Mouse (Mus musculus): Measurements from ENCODE around the gene Gpr37l1. TPM values are rescaled to one million over a fixed set of nuclear protein-coding genes. Genes with fewer than 3 reads are reported as not detected.

The Gpr37l1 gene
- not detected for total RNA-seq (2023)

DNA sequence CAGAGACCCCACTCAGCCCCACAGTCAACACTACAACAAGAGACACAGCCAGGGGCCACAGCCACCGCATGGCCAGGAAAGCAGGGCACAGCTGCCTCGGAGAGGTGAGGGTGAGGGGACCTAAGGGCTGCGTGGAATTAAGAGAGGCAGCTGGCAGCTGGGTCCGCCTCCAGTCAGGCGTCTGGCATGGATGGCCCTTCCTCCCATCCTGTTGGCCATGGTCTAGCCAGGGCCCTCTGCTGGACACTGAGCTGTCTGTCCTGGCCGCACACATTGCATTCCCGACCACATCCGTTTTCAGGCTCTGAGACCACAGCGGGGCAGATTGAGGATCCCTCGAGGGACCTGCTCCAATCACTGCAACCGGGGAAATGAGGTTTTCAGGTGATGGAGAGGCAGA, at the start of gene Gpr37l1:
Gene Gpr37l1, minus strand, starts transcription at position 247 of the 400 bp plus-strand sequence.

DNA sequence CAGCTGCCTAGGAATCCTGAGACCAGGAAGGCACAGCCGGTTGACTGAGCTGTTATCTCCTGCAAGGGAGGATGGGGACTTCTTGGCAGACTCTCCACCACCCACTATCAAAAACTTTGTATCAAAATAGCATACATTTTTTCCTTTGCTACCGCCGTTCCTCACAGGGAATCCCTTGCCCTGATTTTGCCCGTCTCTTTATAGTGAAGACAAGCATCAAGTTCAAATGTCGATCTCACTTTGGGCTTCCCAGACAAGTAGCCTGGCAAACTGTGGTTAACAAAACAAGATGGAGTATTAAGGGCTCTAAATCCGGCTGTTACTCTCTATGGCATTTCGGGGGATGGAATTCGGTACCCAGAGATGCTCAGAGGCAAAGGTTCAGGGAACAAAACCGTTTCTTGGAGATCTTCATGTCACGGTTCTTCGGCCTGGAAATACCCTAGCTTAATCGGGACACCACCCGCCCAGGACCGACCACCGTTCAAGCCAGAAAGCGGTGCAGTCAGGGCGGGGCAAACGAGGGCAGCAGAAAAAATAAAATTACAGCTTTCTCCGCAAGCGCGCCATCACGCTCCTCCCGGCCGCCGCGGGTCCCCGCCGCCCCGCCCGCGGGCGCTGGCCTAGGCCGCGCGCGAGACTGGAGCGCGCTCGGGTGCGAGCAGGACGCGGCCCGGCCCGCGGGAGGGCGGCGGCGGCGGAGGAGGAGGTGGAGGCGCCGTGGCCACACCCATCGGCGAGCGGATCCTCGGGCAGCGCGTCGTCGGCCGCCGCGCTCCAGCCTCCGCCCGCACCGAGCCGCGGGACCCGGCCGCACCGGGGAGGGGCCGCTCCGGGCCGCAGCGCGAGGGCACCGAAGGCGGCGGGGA, 21.2 kb downstream of the Gpr37l1 start, which contains the start of gene Arl8a:
Gene Arl8a, plus strand, starts transcription at position 748 of the 869 bp plus-strand sequence.

DNA sequence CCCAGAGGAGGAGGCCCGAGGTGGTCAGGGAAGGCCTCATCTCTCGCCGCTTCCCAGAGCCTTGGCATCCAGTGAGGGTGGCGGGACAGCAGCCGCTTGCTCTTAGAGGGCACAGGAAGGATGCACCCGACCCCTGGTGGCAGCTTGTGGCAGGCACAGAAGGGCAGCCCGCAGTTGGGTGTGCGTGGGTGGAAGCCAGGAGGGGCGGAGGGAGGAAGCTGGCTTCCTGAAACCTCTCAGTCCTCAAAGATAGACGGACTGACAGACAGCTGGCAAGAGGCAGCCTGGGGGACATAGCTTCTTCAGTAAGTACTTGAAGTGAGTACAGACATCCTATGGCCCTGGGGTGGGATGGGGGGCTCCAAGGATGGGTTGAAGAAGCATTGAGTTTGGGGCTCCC, 35.0 kb downstream of the Gpr37l1 start, which contains the start of gene Ptpn7:
Gene Ptpn7, plus strand, starts transcription at position 228 of the 400 bp plus-strand sequence.

Other genes with a start within 250 kb of the Gpr37l1 start
- gene Ppp1r12b, start 211.7 kb downstream of the Gpr37l1 start, total RNA-seq (2023): 10 to 100 TPM; 17.2 to 20.1 TPM
- 10 to 100 TPM; 15.8 to 18.1 TPM for gene Ube2t, start 205.1 kb downstream of the Gpr37l1 start, total RNA-seq (2023)
- not detected for gene Lgr6, start 62.4 kb downstream of the Gpr37l1 start, total RNA-seq (2023)
- gene Ptpn7, start 35.0 kb downstream of the Gpr37l1 start, total RNA-seq (2023): 10 to 100 TPM; 31.7 to 45.4 TPM
- gene Arl8a, start 20.9 kb downstream of the Gpr37l1 start, total RNA-seq (2023): 100 to 1,000 TPM; 105 to 126 TPM
- not detected for gene Elf3, start 90.9 kb upstream of the Gpr37l1 start, total RNA-seq (2023)
- gene Rnpep, start 116.4 kb upstream of the Gpr37l1 start, total RNA-seq (2023): 10 to 100 TPM; 30.5 to 36.6 TPM
- gene Timm17a, start 146.1 kb upstream of the Gpr37l1 start, total RNA-seq (2023): 10 to 100 TPM; 41.3 to 60.5 TPM
- not detected for gene Lmod1, start 157.1 kb upstream of the Gpr37l1 start, total RNA-seq (2023)
- gene Shisa4, start 207.6 kb upstream of the Gpr37l1 start, total RNA-seq (2023): 1 to 10 TPM; 1.5 to 3.7 TPM

All from B cell, adult 67 days (primary cell).